Mouse (Mus musculus) embryonic facial prominence, embryonic 11.5 days (tissue): Measurements from ENCODE around the gene Ache. TPM values are rescaled to one million over a fixed set of nuclear protein-coding genes. Genes with fewer than 3 reads are reported as not detected.

Experiments used
- ATAC-seq: fragments of 200-750 bp; cut with Nextera tagmentation; replicated peaks from 2 replicates; pipeline ENCODE4 v1.8.0; 2017; ENCODE audit warnings: low read depth; ENCODE audit not compliant: insufficient number of reproducible peaks, low FRiP score, low TSS enrichment
- DNase-seq: peaks from one replicate; pipeline ENCODE4 v3.0.0-alpha.2; 2015; ENCODE audit warnings: low spot score
- H3K27ac ChIP-seq: fragments of 300-500 bp; sonication (generic); replicated peaks from 2 replicates; pipeline ENCODE4 v1.5.1; 2014; ENCODE audit warnings: mild to moderate bottlenecking, low read depth, low read length, control low read depth
- H3K27me3 ChIP-seq: fragments of 300-500 bp; sonication (generic); 2 replicates; pipeline ENCODE4 v1.6.1; 2014; ENCODE audit warnings: mild to moderate bottlenecking, low read length, moderate library complexity, mixed read lengths; ENCODE audit not compliant: control insufficient read depth, insufficient read depth
- H3K36me3 ChIP-seq: fragments of 300-500 bp; sonication (generic); replicated peaks from 2 replicates; pipeline ENCODE4 v1.6.1; 2014; ENCODE audit warnings: low read depth, mild to moderate bottlenecking, low read length, moderate library complexity, mixed read lengths; ENCODE audit not compliant: control insufficient read depth, insufficient read depth
- H3K4me1 ChIP-seq: fragments of 300-500 bp; sonication (generic); 2 replicates; pipeline ENCODE4 v1.6.1; 2014; ENCODE audit warnings: low read length, mixed read lengths; ENCODE audit not compliant: control insufficient read depth, insufficient read depth
- H3K4me2 ChIP-seq: fragments of 300-500 bp; sonication (generic); 2 replicates; pipeline ENCODE4 v1.6.1; 2014; ENCODE audit warnings: low read depth, mild to moderate bottlenecking, control low read depth, low read length, moderate library complexity
- H3K4me3 ChIP-seq: fragments of 300-500 bp; sonication (generic); 2 replicates; pipeline ENCODE4 v1.5.1; 2014; ENCODE audit warnings: low read depth, low read length, control low read depth
- H3K9ac ChIP-seq: fragments of 300-500 bp; sonication (generic); replicated peaks from 2 replicates; pipeline ENCODE4 v1.6.1; 2014; ENCODE audit warnings: mild to moderate bottlenecking, control low read depth, low read length
- H3K9me3 ChIP-seq: fragments of 300-500 bp; sonication (generic); replicated peaks from 2 replicates; pipeline ENCODE4 v1.6.1; 2016; ENCODE audit warnings: mild to moderate bottlenecking, low read length, inconsistent platforms, mixed read lengths; ENCODE audit not compliant: control insufficient read depth
- WGBS: fragments of 180-500 bp; shearing (Covaris S2); extraction: QIAGEN DNeasy Blood & Tissue Kit; methylation state at CpG from one replicate; pipeline ENCODE4 v1.1.7; 2014; 5-methylcytosine and 5-hydroxymethylcytosine counted together
- polyA plus RNA-seq: library from polyadenylated mRNA; unstranded; fragments of >200 nt; fragmentation: Nextera tagmentation; extraction: Ambion mirVana; gene quantifications from 2 replicates; pipeline ENCODE4 v1.2.1, GENCODE M21; 2014

The Ache gene
- polyA plus RNA-seq, 1 experiment from 2014 or later, result 3.5 TPM

GRCm38 (mm10) chr5:137303609-137304008 is 16.3 kb downstream of the Ache start:
- H3K4me3 ChIP-seq, result no peak overlapping the region
- DNase-seq (no peak), ATAC-seq (no peak)
- no peak overlapping the region for H3K9ac ChIP-seq
- no peak overlapping the region for H3K4me2 ChIP-seq
- peaks cover 4% of the 10 kb centered on the region; the same call in 1 of the 2 replicates for H3K4me1 ChIP-seq
- H3K36me3 ChIP-seq, result peaks cover 26% of the 10 kb centered on the region
- WGBS, result 87% methylated on average over 4 of the region's 4 CpGs
- H3K27me3 ChIP-seq, result no peaks in the 10 kb centered on the region
- no peak overlapping the region for H3K27ac ChIP-seq
- H3K9me3 ChIP-seq, result no peaks in the 10 kb centered on the region

- H3K9me3 ChIP-seq, result no peaks in the 10 kb centered on the region
- H3K27ac ChIP-seq, result no peak overlapping the region
- DNase-seq (no peak), ATAC-seq (no peak)
- 79% methylated on average over 3 of the region's 3 CpGs for WGBS
- no peaks in the 10 kb centered on the region for H3K27me3 ChIP-seq
- no peak overlapping the region for H3K4me3 ChIP-seq
- peaks cover 27% of the 10 kb centered on the region for H3K36me3 ChIP-seq
- H3K4me2 ChIP-seq, result no peak overlapping the region
- H3K9ac ChIP-seq, result no peak overlapping the region
- peaks cover 4% of the 10 kb centered on the region; the same call in 1 of the 2 replicates for H3K4me1 ChIP-seq
These were observed 16.8 kb downstream of the Ache start for GRCm38 (mm10) chr5:137304165-137304564.

GRCm38 (mm10) chr5:137304816-137305215 is 17.5 kb downstream of the Ache start:
- no peak for ATAC-seq
- H3K4me2 ChIP-seq, result no peak overlapping the region
- H3K36me3 ChIP-seq, result peaks cover 27% of the 10 kb centered on the region
- no peak overlapping the region for H3K27ac ChIP-seq
- H3K9me3 ChIP-seq, result no peaks in the 10 kb centered on the region
- H3K4me3 ChIP-seq, result no peak overlapping the region
- DNase-seq, result no peak
- H3K4me1 ChIP-seq, result peaks cover 4% of the 10 kb centered on the region; the same call in 1 of the 2 replicates
- 68% methylated on average over 4 of the region's 4 CpGs for WGBS
- no peak overlapping the region for H3K9ac ChIP-seq
- no peaks in the 10 kb centered on the region for H3K27me3 ChIP-seq

GRCm38 (mm10) chr5:137305822-137306221 is 18.5 kb downstream of the Ache start:
- Histone ChIP-seq H3K27me3 (no peaks in the 10 kb centered on the region), H3K9me3 (no peaks in the 10 kb centered on the region), H3K36me3 (peaks cover 25% of the 10 kb centered on the region), H3K27ac (no peak overlapping the region), H3K4me3 (peak overlapping the region; percentile 92), H3K4me1 (peaks cover 4% of the 10 kb centered on the region; the same call in 1 of the 2 replicates), H3K9ac (no peak overlapping the region), H3K4me2 (peak overlapping the region; percentile 48)
- DNase-seq (no peak), ATAC-seq (no peak)
- WGBS, result 83% methylated on average over 3 of the region's 3 CpGs

- no peak overlapping the region for H3K27ac ChIP-seq
- H3K9me3 ChIP-seq, result no peaks in the 10 kb centered on the region
- peak overlapping the region; percentile 92 for H3K4me3 ChIP-seq
- DNase-seq (no peak), ATAC-seq (no peak)
- peaks cover 4% of the 10 kb centered on the region; the same call in 1 of the 2 replicates for H3K4me1 ChIP-seq
- WGBS, result 18% methylated on average over 12 of the region's 12 CpGs
- peak overlapping the region; percentile 48 for H3K4me2 ChIP-seq
- H3K27me3 ChIP-seq, result no peaks in the 10 kb centered on the region
- H3K36me3 ChIP-seq, result peaks cover 20% of the 10 kb centered on the region
- peak overlapping the region; percentile 97 for H3K9ac ChIP-seq
These were observed 19.2 kb downstream of the Ache start for GRCm38 (mm10) chr5:137306439-137307005.

- WGBS, result under 1% methylated on average over 54 of the region's 72 CpGs
- ATAC-seq (peak; percentile 77), DNase-seq (peak; percentile 96)
- Histone ChIP-seq H3K4me3 (peak within 1 kb of the TSS; percentile 92), H3K27ac (peak within 1 kb of the TSS; percentile 91), H3K9me3 (no peaks in the 10 kb centered on the region), H3K27me3 (no peaks in the 10 kb centered on the region), H3K9ac (peak within 1 kb of the TSS; percentile 97), H3K36me3 (peaks cover 13% of the 10 kb centered on the region), H3K4me2 (peak within 1 kb of the TSS; percentile 60), H3K4me1 (peaks cover 4% of the 10 kb centered on the region; the same call in 1 of the 2 replicates)
These were observed 20.0 kb downstream of the Ache start, which contains the start of gene Srrt for GRCm38 (mm10) chr5:137307071-137307912. Srrt (minus strand) TSS chr5:137307674.

- no peaks in the 10 kb centered on the region for H3K9me3 ChIP-seq
- H3K27me3 ChIP-seq, result no peaks in the 10 kb centered on the region
- peak overlapping the region; percentile 92; the same call in 1 of the 2 replicates for H3K4me3 ChIP-seq
- peak overlapping the region; percentile 22; the same call in 1 of the 2 replicates for H3K9ac ChIP-seq
- H3K4me1 ChIP-seq, result peaks cover 10% of the 10 kb centered on the region
- H3K36me3 ChIP-seq, result peaks cover 6% of the 10 kb centered on the region
- peak overlapping the region; percentile 91; the same call in 1 of the 2 replicates for H3K27ac ChIP-seq
- WGBS, result 93% methylated on average over 4 of the region's 4 CpGs
- H3K4me2 ChIP-seq, result peak overlapping the region; percentile 60; the same call in 1 of the 2 replicates
- DNase-seq, result no peak
- ATAC-seq, result no peak
These were observed 21.0 kb downstream of the Ache start for GRCm38 (mm10) chr5:137308356-137308755.
